Mouse (Mus musculus) kidney, adult 2 months (tissue): ENCODE data around the gene Prima1. TPM values are rescaled to one million over a fixed set of nuclear protein-coding genes. Genes with fewer than 3 reads are reported as not detected.

Experiments used
- DNase-seq: peaks from one replicate; pipeline ENCODE4 v3.0.0; 2021
- H3K27ac ChIP-seq: fragments of 200-500 bp; 2 replicates; pipeline ENCODE4 v1.5.1; 2012; ENCODE audit warnings: low read depth, low read length, control low read depth, inconsistent platforms; ENCODE audit not compliant: insufficient read depth
- H3K27me3 ChIP-seq: fragments of 200-500 bp; replicated peaks from 2 replicates; pipeline ENCODE4 v1.6.1; 2012; ENCODE audit warnings: mild to moderate bottlenecking, moderate library complexity, low read length, inconsistent platforms; ENCODE audit not compliant: control insufficient read depth, insufficient read depth
- H3K36me3 ChIP-seq: fragments of 200-500 bp; 2 replicates; pipeline ENCODE4 v1.6.1; 2012; ENCODE audit warnings: mild to moderate bottlenecking, moderate library complexity, low read length, inconsistent platforms; ENCODE audit not compliant: control insufficient read depth, insufficient read depth
- H3K4me1 ChIP-seq: fragments of 200-500 bp; 2 replicates; pipeline ENCODE4 v1.6.1; 2011; ENCODE audit warnings: low read length; ENCODE audit not compliant: control insufficient read depth, insufficient read depth
- H3K4me3 ChIP-seq: fragments of 200-500 bp; 2 replicates; pipeline ENCODE4 v1.5.1; 2011; ENCODE audit warnings: mild to moderate bottlenecking, low read depth, low read length, control low read depth; ENCODE audit not compliant: insufficient read depth
- CTCF ChIP-seq: fragments of 200-500 bp; conservative IDR thresholded peaks from 2 replicates; pipeline ENCODE4 v1.5.1; 2011; ENCODE audit warnings: low read depth, mild to moderate bottlenecking, control low read depth, low read length, moderate library complexity, mixed read lengths; ENCODE audit not compliant: insufficient read depth, insufficient read length
- POLR2A ChIP-seq: fragments of 200-500 bp; IDR thresholded peaks from one replicate; pipeline ENCODE4 v1.6.1; 2011; ENCODE audit warnings: low read depth, low read length, control low read depth
- WGBS: fragments of 180-500 bp; shearing (Covaris S2); methylation state at CpG from one replicate; pipeline ENCODE4 v1.1.7; 2018; 5-methylcytosine and 5-hydroxymethylcytosine counted together
- polyA plus RNA-seq: library from polyadenylated mRNA; depleted of rRNA; stranded (reverse); fragments of >200 nt; gene quantifications from 2 replicates; pipeline ENCODE4 v1.2.3, GENCODE M21; 2012

Gene Prima1
- polyA plus RNA-seq, 1 experiment = 6.6 TPM

GRCm38 (mm10) chr12:103168892-103169291 lies 73.1 kb downstream of the Prima1 start:
- H3K36me3 ChIP-seq = no peaks in the 10 kb centered on the region
- 18% methylated on average over 12 of the region's 12 CpGs for WGBS
- H3K27ac ChIP-seq = no peak overlapping the region
- TF ChIP-seq CTCF = no peak
- TF ChIP-seq POLR2A = no peak
- H3K4me1 ChIP-seq = no peaks in the 10 kb centered on the region
- H3K27me3 ChIP-seq = no peaks in the 10 kb centered on the region; the same call in 1 of the 2 replicates
- no peak overlapping the region for H3K4me3 ChIP-seq
- DNase-seq = no peak

GRCm38 (mm10) chr12:103164101-103165030 lies 77.6 kb downstream of the Prima1 start:
- Histone ChIP-seq H3K4me3 (no peak overlapping the region), H3K27ac (no peak overlapping the region), H3K36me3 (no peaks in the 10 kb centered on the region), H3K27me3 (no peaks in the 10 kb centered on the region; the same call in 1 of the 2 replicates), H3K4me1 (no peaks in the 10 kb centered on the region)
- DNase-seq = no peak
- 44% methylated on average over 14 of the region's 14 CpGs for whole genome bisulfite sequencing
- TF ChIP-seq CTCF (no peak), POLR2A (no peak)

- WGBS = 80% methylated on average over 10 of the region's 10 CpGs
These were observed 78.4 kb downstream of the Prima1 start for GRCm38 (mm10) chr12:103163596-103163995.

GRCm38 (mm10) chr12:103160721-103161120 lies 81.2 kb downstream of the Prima1 start:
- DNase-seq = no peak
- H3K4me1 ChIP-seq = no peaks in the 10 kb centered on the region
- TF ChIP-seq CTCF (no peak), POLR2A (no peak)
- H3K27ac ChIP-seq = no peak overlapping the region
- no peaks in the 10 kb centered on the region for H3K27me3 ChIP-seq
- no peaks in the 10 kb centered on the region for H3K36me3 ChIP-seq
- WGBS = 73% methylated on average over 4 of the region's 4 CpGs
- no peak overlapping the region for H3K4me3 ChIP-seq

More at GRCm38 (mm10) chr12:103163596-103163995, 78.4 kb downstream of the Prima1 start:
- H3K36me3 ChIP-seq = no peaks in the 10 kb centered on the region
- H3K27ac ChIP-seq = no peak overlapping the region
- no peak overlapping the region for H3K4me3 ChIP-seq
- no peaks in the 10 kb centered on the region for H3K4me1 ChIP-seq
- no peaks in the 10 kb centered on the region for H3K27me3 ChIP-seq
- no peak for TF ChIP-seq POLR2A
- no peak for TF ChIP-seq CTCF
- DNase-seq = no peak

- no peaks in the 10 kb centered on the region for H3K36me3 ChIP-seq
- H3K27me3 ChIP-seq = no peaks in the 10 kb centered on the region
- H3K4me3 ChIP-seq = no peak overlapping the region
- no peak for DNase-seq
- no peaks in the 10 kb centered on the region for H3K4me1 ChIP-seq
- H3K27ac ChIP-seq = no peak overlapping the region
- no peak for TF ChIP-seq POLR2A
- TF ChIP-seq CTCF = no peak
- WGBS = 64% methylated on average over 8 of the region's 8 CpGs
These were observed 82.9 kb downstream of the Prima1 start for GRCm38 (mm10) chr12:103159016-103159415.

- no peak overlapping the region for H3K4me3 ChIP-seq
- no peaks in the 10 kb centered on the region for H3K4me1 ChIP-seq
- no peaks in the 10 kb centered on the region for H3K36me3 ChIP-seq
- TF ChIP-seq CTCF (no peak), POLR2A (no peak)
- DNase-seq = no peak
- H3K27ac ChIP-seq = no peak overlapping the region
- H3K27me3 ChIP-seq = no peaks in the 10 kb centered on the region
- 39% methylated on average over 18 of the region's 18 CpGs for WGBS
These were observed 84.6 kb downstream of the Prima1 start for GRCm38 (mm10) chr12:103157129-103157910.

- WGBS = 79% methylated on average over 3 of the region's 3 CpGs
- H3K4me1 ChIP-seq = no peaks in the 10 kb centered on the region
- TF ChIP-seq CTCF (no peak), POLR2A (no peak)
- no peak overlapping the region for H3K27ac ChIP-seq
- H3K4me3 ChIP-seq = no peak overlapping the region
- DNase-seq = no peak
- no peaks in the 10 kb centered on the region for H3K36me3 ChIP-seq
- H3K27me3 ChIP-seq = no peaks in the 10 kb centered on the region
These were observed 86.5 kb downstream of the Prima1 start for GRCm38 (mm10) chr12:103155406-103155805.
